Mouse (Mus musculus) lung, embryonic 16.5 days (tissue): ENCODE results near the gene Slc13a3. TPM values are rescaled to one million over a fixed set of nuclear protein-coding genes. Genes with fewer than 3 reads are reported as not detected.

ENCODE experiments used
- ATAC-seq: fragments of 200-750 bp; cut with Nextera tagmentation; 2 replicates; pipeline ENCODE4 v1.8.0; 2017; ENCODE audit warnings: low read depth, mild to moderate bottlenecking, moderate library complexity
- H3K27ac ChIP-seq: fragments of 300-500 bp; sonication (generic); 2 replicates; pipeline ENCODE4 v1.5.1; 2014; ENCODE audit warnings: mild to moderate bottlenecking, control low read depth, low read length
- H3K27me3 ChIP-seq: fragments of 300-500 bp; sonication (generic); 2 replicates; pipeline ENCODE4 v1.6.1; 2014; ENCODE audit warnings: low read depth, low read length, mixed read lengths; ENCODE audit not compliant: control insufficient read depth, insufficient read depth
- H3K36me3 ChIP-seq: fragments of 300-500 bp; sonication (generic); 2 replicates; pipeline ENCODE4 v1.6.1; 2014; ENCODE audit warnings: low read length; ENCODE audit not compliant: control insufficient read depth, insufficient read depth
- H3K4me1 ChIP-seq: fragments of 300-500 bp; sonication (generic); replicated peaks from 2 replicates; pipeline ENCODE4 v1.6.1; 2014; ENCODE audit warnings: low read length, mixed read lengths; ENCODE audit not compliant: control insufficient read depth, insufficient read depth
- H3K4me2 ChIP-seq: fragments of 300-500 bp; sonication (generic); 2 replicates; pipeline ENCODE4 v1.6.1; 2014; ENCODE audit warnings: low read depth, low read length, control low read depth
- H3K4me3 ChIP-seq: fragments of 300-500 bp; sonication (generic); 2 replicates; pipeline ENCODE4 v1.5.1; 2014; ENCODE audit warnings: mild to moderate bottlenecking, low read length, control low read depth
- H3K9ac ChIP-seq: fragments of 300-500 bp; sonication (generic); 2 replicates; pipeline ENCODE4 v1.6.1; 2014; ENCODE audit warnings: low read length, control low read depth
- H3K9me3 ChIP-seq: fragments of 300-500 bp; sonication (generic); 2 replicates; pipeline ENCODE4 v1.6.1; 2016; ENCODE audit warnings: low read length; ENCODE audit not compliant: control insufficient read depth
- WGBS: fragments of 180-500 bp; shearing (Covaris S2); extraction: QIAGEN DNeasy Blood & Tissue Kit; methylation state at CpG from one replicate; pipeline ENCODE4 v1.1.7; 2014; 5-methylcytosine and 5-hydroxymethylcytosine counted together
- polyA plus RNA-seq: library from polyadenylated mRNA; unstranded; fragments of >200 nt; fragmentation: Nextera tagmentation; extraction: Ambion mirVana; gene quantifications from 2 replicates; pipeline ENCODE4 v1.2.1, GENCODE M21; 2015

Slc13a3 gene
- polyA plus RNA-seq, 1 experiment from 2014 or later: 0.57 TPM

DNA sequence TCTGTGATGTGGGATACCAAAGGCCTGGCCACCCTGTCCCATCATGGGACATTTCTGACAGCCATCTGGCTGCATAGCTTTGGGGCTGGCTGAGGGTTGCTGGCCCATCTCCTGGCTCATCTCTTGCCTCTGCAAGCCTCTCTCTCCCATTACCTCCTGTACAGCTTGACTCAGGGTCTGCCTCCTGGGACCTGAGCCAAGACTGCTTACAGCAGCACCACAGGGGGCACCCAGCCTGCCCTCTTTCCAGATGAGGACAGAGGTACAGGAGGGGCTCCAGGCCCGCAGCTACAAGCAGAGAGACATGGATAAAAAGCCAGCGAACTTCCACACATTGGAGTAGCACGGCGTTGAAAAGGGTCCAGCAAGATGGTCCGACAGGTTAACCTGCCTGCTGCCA is 13.4 kb upstream of the Slc13a3 start:
- H3K4me2 ChIP-seq: no peak overlapping the region
- H3K27me3 ChIP-seq: no peaks in the 10 kb centered on the region
- no peak overlapping the region for H3K4me3 ChIP-seq
- no peak for ATAC-seq
- 70% methylated on average over 5 of the region's 5 CpGs for WGBS
- H3K4me1 ChIP-seq: peaks cover 5% of the 10 kb centered on the region; the same call in 1 of the 2 replicates
- no peak overlapping the region for H3K27ac ChIP-seq
- H3K36me3 ChIP-seq: peaks cover 6% of the 10 kb centered on the region
- H3K9ac ChIP-seq: no peak overlapping the region
- H3K9me3 ChIP-seq: no peaks in the 10 kb centered on the region

DNA sequence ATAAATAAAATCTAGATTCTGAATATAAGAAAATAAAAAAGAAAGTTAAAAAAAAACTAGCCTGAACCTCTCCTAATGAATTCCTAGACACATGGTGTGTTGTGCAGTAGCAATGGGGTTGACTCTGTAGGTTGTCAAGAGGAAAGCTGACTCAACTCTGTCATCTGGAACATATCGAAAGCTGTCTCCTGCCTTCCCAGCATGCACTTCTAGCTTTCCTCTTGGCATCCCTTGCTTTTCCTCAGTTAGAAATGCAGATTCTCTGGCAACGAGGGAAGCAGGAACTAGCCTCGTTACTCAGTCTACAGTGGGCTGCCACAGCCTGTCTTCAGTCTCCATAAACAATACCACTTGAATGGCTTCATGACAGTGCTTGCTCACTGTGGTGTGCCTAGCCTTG is 12.8 kb upstream of the Slc13a3 start:
- 58% methylated on average over 3 of the region's 3 CpGs for WGBS

GRCm38 (mm10) chr2:165484152-165484551 is 11.1 kb upstream of the Slc13a3 start:
- H3K4me3 ChIP-seq: no peak overlapping the region
- H3K9me3 ChIP-seq: no peaks in the 10 kb centered on the region
- H3K4me1 ChIP-seq: peaks cover 5% of the 10 kb centered on the region; the same call in 1 of the 2 replicates
- H3K27me3 ChIP-seq: no peaks in the 10 kb centered on the region
- WGBS: 41% methylated on average over 6 of the region's 6 CpGs
- H3K4me2 ChIP-seq: no peak overlapping the region
- H3K9ac ChIP-seq: no peak overlapping the region
- ATAC-seq: peak; percentile 65
- H3K27ac ChIP-seq: 0 out of 2 replicates have a peak overlapping the region, but pooled peaks have one; percentile 9
- no peaks in the 10 kb centered on the region for H3K36me3 ChIP-seq

More for the DNA sequence above, 12.8 kb upstream of the Slc13a3 start:
- H3K4me2 ChIP-seq: no peak overlapping the region
- no peaks in the 10 kb centered on the region for H3K9me3 ChIP-seq
- H3K27ac ChIP-seq: no peak overlapping the region
- H3K4me3 ChIP-seq: no peak overlapping the region
- H3K27me3 ChIP-seq: no peaks in the 10 kb centered on the region
- H3K4me1 ChIP-seq: peaks cover 5% of the 10 kb centered on the region; the same call in 1 of the 2 replicates
- no peak for ATAC-seq
- H3K9ac ChIP-seq: no peak overlapping the region
- peaks cover 6% of the 10 kb centered on the region for H3K36me3 ChIP-seq

DNA sequence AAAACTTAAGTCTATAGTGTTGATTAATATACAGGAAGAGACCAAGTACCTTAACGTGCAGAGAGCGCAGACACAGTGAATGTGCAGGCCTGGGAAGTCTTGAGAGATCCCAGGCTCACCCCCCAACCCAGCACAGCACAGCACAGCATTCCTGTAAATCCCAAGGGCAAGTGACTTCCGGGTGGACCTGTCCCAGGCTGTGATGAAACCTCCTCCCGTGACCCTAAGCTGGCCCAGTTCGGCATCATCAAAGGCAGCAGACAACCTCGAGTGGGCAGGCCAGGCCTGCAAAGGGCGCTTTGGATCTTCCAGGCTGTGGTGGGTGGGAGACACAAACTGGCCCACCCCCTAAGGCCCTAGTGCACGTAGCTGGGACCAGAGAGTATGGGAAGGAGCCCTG is 9.0 kb upstream of the Slc13a3 start:
- Histone ChIP-seq H3K9ac (no peak overlapping the region), H3K4me1 (peaks cover 4% of the 10 kb centered on the region; the same call in 1 of the 2 replicates), H3K4me3 (no peak overlapping the region), H3K27ac (no peak overlapping the region), H3K36me3 (no peaks in the 10 kb centered on the region), H3K4me2 (no peak overlapping the region), H3K9me3 (no peaks in the 10 kb centered on the region), H3K27me3 (no peaks in the 10 kb centered on the region)
- ATAC-seq: no peak
- 45% methylated on average over 8 of the region's 8 CpGs for WGBS

DNA sequence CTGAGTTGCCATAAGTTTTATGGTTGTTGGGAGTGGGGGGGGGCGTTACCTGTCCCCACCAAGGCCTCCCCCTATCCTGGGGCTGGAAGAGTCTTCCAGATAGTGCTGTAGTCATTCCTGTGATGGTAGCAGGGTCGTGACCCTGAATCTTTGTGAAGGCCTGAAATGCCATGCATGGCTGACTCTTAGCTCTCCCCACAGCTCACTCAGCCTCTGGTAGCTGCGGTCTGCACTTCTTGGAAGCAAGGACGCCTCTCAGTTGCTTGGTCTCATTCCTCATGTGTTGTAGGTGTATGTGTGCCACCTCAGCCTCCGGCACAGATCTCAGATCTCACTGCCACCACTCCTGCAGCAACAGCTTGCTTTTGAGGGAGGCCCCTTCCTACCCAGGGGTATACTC is 2.8 kb upstream of the Slc13a3 start:
- H3K27ac ChIP-seq: no peak overlapping the region
- H3K36me3 ChIP-seq: no peaks in the 10 kb centered on the region
- H3K4me1 ChIP-seq: peaks cover 3% of the 10 kb centered on the region; the same call in 1 of the 2 replicates
- ATAC-seq: no peak
- no peak overlapping the region for H3K4me3 ChIP-seq
- H3K27me3 ChIP-seq: peaks cover 18% of the 10 kb centered on the region
- 53% methylated on average over 5 of the region's 5 CpGs for WGBS
- H3K9ac ChIP-seq: no peak overlapping the region
- H3K9me3 ChIP-seq: no peaks in the 10 kb centered on the region
- H3K4me2 ChIP-seq: no peak overlapping the region

DNA sequence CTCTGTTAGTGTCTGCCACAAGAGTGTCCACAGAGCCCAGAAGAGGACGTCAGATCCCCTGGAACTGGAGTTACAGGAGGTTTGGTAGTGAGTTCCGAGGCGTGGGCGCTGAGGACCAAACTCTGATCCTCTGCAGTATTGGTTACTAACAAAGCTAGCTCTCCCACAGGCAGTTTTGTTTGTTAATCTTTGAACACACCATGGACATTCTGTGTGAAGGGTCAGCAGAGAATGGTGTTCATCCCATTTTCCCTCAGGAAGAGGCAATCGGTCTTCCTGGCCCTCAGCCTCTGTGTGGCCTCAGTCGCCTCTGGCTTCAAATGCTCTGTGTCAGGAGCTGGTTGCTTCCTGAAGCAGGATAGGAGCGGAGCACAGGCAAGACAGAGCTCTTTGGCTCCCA is 2.4 kb upstream of the Slc13a3 start:
- ATAC-seq: no peak
- Histone ChIP-seq H3K27me3 (peaks cover 18% of the 10 kb centered on the region), H3K4me1 (peaks cover 3% of the 10 kb centered on the region; the same call in 1 of the 2 replicates), H3K4me3 (no peak overlapping the region), H3K36me3 (no peaks in the 10 kb centered on the region), H3K4me2 (no peak overlapping the region), H3K9me3 (no peaks in the 10 kb centered on the region), H3K9ac (no peak overlapping the region), H3K27ac (no peak overlapping the region)
- WGBS: 75% methylated on average over 7 of the region's 7 CpGs

GRCm38 (mm10) chr2:165471943-165472342 is 1.1 kb downstream of the Slc13a3 start:
- Histone ChIP-seq H3K4me3 (no peak overlapping the region), H3K4me1 (peaks cover 6% of the 10 kb centered on the region; the same call in 1 of the 2 replicates), H3K4me2 (no peak overlapping the region), H3K27ac (no peak overlapping the region), H3K9ac (no peak overlapping the region), H3K9me3 (no peaks in the 10 kb centered on the region), H3K36me3 (no peaks in the 10 kb centered on the region), H3K27me3 (peaks cover 18% of the 10 kb centered on the region)
- WGBS: 51% methylated on average over 11 of the region's 11 CpGs
- ATAC-seq: no peak

DNA sequence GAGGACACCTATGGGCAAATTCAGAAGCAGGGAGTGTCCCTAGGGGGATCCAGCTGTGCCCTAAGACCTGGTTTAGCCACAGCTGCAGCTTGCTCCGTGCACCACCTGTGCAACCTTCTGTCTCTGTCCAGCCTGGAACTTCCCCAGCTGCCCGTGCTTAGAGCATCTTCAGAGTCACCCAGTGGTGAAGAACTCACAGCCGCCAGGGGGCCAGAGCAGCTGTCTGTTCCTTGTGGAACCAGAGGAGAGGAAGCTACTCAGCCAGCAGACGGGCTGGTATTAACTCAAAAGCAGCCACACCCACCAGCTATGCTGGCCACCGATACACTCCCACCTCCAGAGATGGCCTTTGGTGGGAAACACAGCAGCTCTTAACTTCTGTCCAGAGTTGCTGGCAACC is 2.9 kb downstream of the Slc13a3 start:
- Histone ChIP-seq H3K36me3 (no peaks in the 10 kb centered on the region), H3K27ac (no peak overlapping the region), H3K9me3 (no peaks in the 10 kb centered on the region), H3K4me3 (no peak overlapping the region), H3K27me3 (peaks cover 18% of the 10 kb centered on the region), H3K4me1 (peaks cover 6% of the 10 kb centered on the region; the same call in 1 of the 2 replicates), H3K9ac (no peak overlapping the region), H3K4me2 (no peak overlapping the region)
- no peak for ATAC-seq
- WGBS: 21% methylated on average over 5 of the region's 5 CpGs

- Histone ChIP-seq H3K9ac (no peak overlapping the region), H3K27ac (no peak overlapping the region), H3K4me2 (no peak overlapping the region), H3K27me3 (peaks cover 10% of the 10 kb centered on the region), H3K9me3 (no peaks in the 10 kb centered on the region), H3K36me3 (no peaks in the 10 kb centered on the region), H3K4me1 (peaks cover 6% of the 10 kb centered on the region; the same call in 1 of the 2 replicates), H3K4me3 (no peak overlapping the region)
- peak; percentile 72; the same call in 1 of the 2 replicates for ATAC-seq
- 28% methylated on average over 15 of the region's 15 CpGs for WGBS
Observed at GRCm38 (mm10) chr2:165467824-165468452, 5.1 kb downstream of the Slc13a3 start.
